Mouse (Mus musculus) thymus, postnatal 25 days (tissue): ENCODE measurements around the gene Gm15446.
"Not testable (repeated sequence)": the region's sequence is repeated elsewhere in the genome, so short reads cannot be mapped to it uniquely, and the experiment has no call there.

Source experiments
- DNase-seq: peaks from one replicate; pipeline ENCODE4 v3.0.0; 2022

Gene Gm15446

GRCm38 (mm10) chr5:109923261-109924071 is at the start of gene Gm15446:
TSS of gene Gm15446 (plus strand) at chr5:109923400.
- peak; percentile 89 for DNase-seq

GRCm38 (mm10) chr5:109924129-109924528 is 929 bp downstream of the Gm15446 start:
- not testable (repeated sequence) for DNase-seq

GRCm38 (mm10) chr5:109924936-109925335 is 1.7 kb downstream of the Gm15446 start:
- no peak for DNase-seq

GRCm38 (mm10) chr5:109950281-109950680 is 27.1 kb downstream of the Gm15446 start:
- DNase-seq: no peak

GRCm38 (mm10) chr5:109980743-109981142 is 57.5 kb downstream of the Gm15446 start:
- DNase-seq: not testable (repeated sequence)
